Mouse (Mus musculus) lung, embryonic 14.5 days (tissue): ENCODE measurements around the gene Tmem41b. TPM values are rescaled to one million over a fixed set of nuclear protein-coding genes. Genes with fewer than 3 reads are reported as not detected.
"Not testable (repeated sequence)": the region's sequence is repeated elsewhere in the genome, so short reads cannot be mapped to it uniquely, and the experiment has no call there.

Experiments used
- ATAC-seq: fragments of 200-750 bp; cut with Nextera tagmentation; 2 replicates; pipeline ENCODE4 v1.8.0; 2017; ENCODE audit warnings: mild to moderate bottlenecking, moderate TSS enrichment, moderate library complexity; ENCODE audit not compliant: insufficient read depth
- DNase-seq: peaks from one replicate; pipeline ENCODE4 v3.0.0-alpha.2; 2015
- H3K27ac ChIP-seq: fragments of 300-500 bp; sonication (generic); 2 replicates; pipeline ENCODE4 v1.5.1; 2014; ENCODE audit warnings: low read depth, mild to moderate bottlenecking, moderate library complexity
- H3K27me3 ChIP-seq: fragments of 300-500 bp; sonication (generic); 2 replicates; pipeline ENCODE4 v1.6.1; 2014; ENCODE audit warnings: low read length, control low read depth; ENCODE audit not compliant: insufficient read depth
- H3K36me3 ChIP-seq: fragments of 300-500 bp; sonication (generic); 2 replicates; pipeline ENCODE4 v1.6.1; 2014; ENCODE audit warnings: control low read depth; ENCODE audit not compliant: insufficient read depth
- H3K4me1 ChIP-seq: fragments of 300-500 bp; sonication (generic); 2 replicates; pipeline ENCODE4 v1.6.1; 2014; ENCODE audit warnings: antibody characterized with exemption, control low read depth; ENCODE audit not compliant: insufficient read depth
- H3K4me2 ChIP-seq: fragments of 300-500 bp; sonication (generic); 2 replicates; pipeline ENCODE4 v1.6.1; 2014; ENCODE audit warnings: mild to moderate bottlenecking
- H3K4me3 ChIP-seq: fragments of 300-500 bp; sonication (generic); 2 replicates; pipeline ENCODE4 v1.5.1; 2014; ENCODE audit warnings: low read depth, low read length
- H3K9ac ChIP-seq: fragments of 300-500 bp; sonication (generic); 2 replicates; pipeline ENCODE4 v1.6.1; 2014
- H3K9me3 ChIP-seq: fragments of 300-500 bp; sonication (generic); 2 replicates; pipeline ENCODE4 v1.6.1; 2016; ENCODE audit warnings: low read depth, low read length, control low read depth
- CTCF ChIP-seq: IDR thresholded peaks from 2 replicates; pipeline ENCODE4 v1.5.1; 2016; ENCODE audit warnings: antibody characterized with exemption, low read depth
- whole genome bisulfite sequencing: fragments of 180-500 bp; shearing (Covaris S2); extraction: QIAGEN DNeasy Blood & Tissue Kit; methylation state at CpG from one replicate; pipeline ENCODE4 v1.1.7; 2014; 5-methylcytosine and 5-hydroxymethylcytosine counted together
- polyA plus RNA-seq: library from polyadenylated mRNA; unstranded; fragments of >200 nt; fragmentation: Nextera tagmentation; extraction: Ambion mirVana; gene quantifications from 2 replicates; pipeline ENCODE4 v1.2.1, GENCODE M21; 2014

The Tmem41b gene
- polyA plus RNA-seq, 1 experiment from 2014 or later: 67.0 TPM

- no peaks in the 10 kb centered on the region for H3K36me3 ChIP-seq
- no peaks in the 10 kb centered on the region for H3K9me3 ChIP-seq
- H3K27me3 ChIP-seq: no peaks in the 10 kb centered on the region
- no peak overlapping the region for H3K4me3 ChIP-seq
- TF ChIP-seq CTCF: no peak
- DNase-seq: no peak
- H3K4me2 ChIP-seq: no peak overlapping the region
- no peak for ATAC-seq
- no peak overlapping the region for H3K9ac ChIP-seq
- H3K27ac ChIP-seq: no peak overlapping the region
- H3K4me1 ChIP-seq: no peaks in the 10 kb centered on the region
Measured at GRCm38 (mm10) chr7:110002092-110002491, 15.4 kb upstream of the Tmem41b start.

GRCm38 (mm10) chr7:109998388-109998787 lies 11.7 kb upstream of the Tmem41b start:
- TF ChIP-seq CTCF: no peak
- Histone ChIP-seq H3K4me2 (no peak overlapping the region), H3K9me3 (no peaks in the 10 kb centered on the region), H3K4me3 (no peak overlapping the region), H3K9ac (no peak overlapping the region), H3K4me1 (peaks cover 5% of the 10 kb centered on the region), H3K27me3 (no peaks in the 10 kb centered on the region), H3K36me3 (no peaks in the 10 kb centered on the region), H3K27ac (no peak overlapping the region)
- DNase-seq (no peak), ATAC-seq (no peak)
- WGBS: 67% methylated on average over 4 of the region's 4 CpGs

- WGBS: 40% methylated on average over 2 of the region's 2 CpGs
- peak; percentile 85 for DNase-seq
- no peak overlapping the region for H3K4me2 ChIP-seq
- ATAC-seq: peak; percentile 91
- no peaks in the 10 kb centered on the region for H3K36me3 ChIP-seq
- no peaks in the 10 kb centered on the region for H3K27me3 ChIP-seq
- TF ChIP-seq CTCF: no peak
- H3K9me3 ChIP-seq: no peaks in the 10 kb centered on the region
- peak overlapping the region; percentile 54; the same call in 1 of the 2 replicates for H3K27ac ChIP-seq
- H3K4me3 ChIP-seq: no peak overlapping the region
- peaks cover 5% of the 10 kb centered on the region for H3K4me1 ChIP-seq
- H3K9ac ChIP-seq: no peak overlapping the region
Measured at GRCm38 (mm10) chr7:109993157-109993959, 6.6 kb upstream of the Tmem41b start.

GRCm38 (mm10) chr7:109991286-109991685 lies 4.6 kb upstream of the Tmem41b start:
- Histone ChIP-seq H3K4me1 (peaks cover 5% of the 10 kb centered on the region), H3K9ac (no peak overlapping the region), H3K4me3 (no peak overlapping the region), H3K4me2 (no peak overlapping the region), H3K27ac (no peak overlapping the region), H3K36me3 (no peaks in the 10 kb centered on the region), H3K27me3 (no peaks in the 10 kb centered on the region), H3K9me3 (no peaks in the 10 kb centered on the region)
- no peak for TF ChIP-seq CTCF
- no peak for DNase-seq
- ATAC-seq: no peak
- 94% methylated on average over 1 of the region's 1 CpGs for WGBS

- DNase-seq (peak; percentile 100), ATAC-seq (peak; percentile 99)
- TF ChIP-seq CTCF: no peak
- Histone ChIP-seq H3K4me2 (peak overlapping the region; percentile 82), H3K4me1 (no peaks in the 10 kb centered on the region), H3K9ac (peak overlapping the region; percentile 71), H3K36me3 (peaks cover 18% of the 10 kb centered on the region), H3K4me3 (peak overlapping the region; percentile 66), H3K27me3 (no peaks in the 10 kb centered on the region), H3K9me3 (no peaks in the 10 kb centered on the region), H3K27ac (peak overlapping the region; percentile 95)
- WGBS: under 1% methylated on average over 43 of the region's 43 CpGs
Measured at GRCm38 (mm10) chr7:109986133-109986669, 528 bp downstream of the Tmem41b start.

GRCm38 (mm10) chr7:109985661-109986132 lies 1.0 kb downstream of the Tmem41b start:
- Histone ChIP-seq H3K4me3 (peak overlapping the region; percentile 66), H3K9ac (peak overlapping the region; percentile 71), H3K27ac (peak overlapping the region; percentile 54; the same call in 1 of the 2 replicates), H3K4me2 (peak overlapping the region; percentile 82), H3K4me1 (no peaks in the 10 kb centered on the region), H3K36me3 (peaks cover 18% of the 10 kb centered on the region), H3K9me3 (no peaks in the 10 kb centered on the region), H3K27me3 (no peaks in the 10 kb centered on the region)
- TF ChIP-seq CTCF: no peak
- peak; percentile 42 for DNase-seq
- ATAC-seq: peak; percentile 67
- WGBS: under 1% methylated on average over 27 of the region's 27 CpGs

- 70% methylated on average over 5 of the region's 5 CpGs for WGBS
- ATAC-seq, H3K4me3 ChIP-seq, H3K27me3 ChIP-seq, H3K4me1 ChIP-seq, H3K9me3 ChIP-seq, H3K9ac ChIP-seq, H3K27ac ChIP-seq, DNase-seq: not testable (repeated sequence)
- H3K36me3 ChIP-seq: peaks cover 29% of the 10 kb centered on the region
- peak overlapping the region; percentile 82 for H3K4me2 ChIP-seq
Measured at GRCm38 (mm10) chr7:109984608-109985007, 2.1 kb downstream of the Tmem41b start.
